Mouse (Mus musculus): Measurements from ENCODE around the gene Kdm2b. TPM values are rescaled to one million over a fixed set of nuclear protein-coding genes. Genes with fewer than 3 reads are reported as not detected.

The Kdm2b gene
- total and polyA plus RNA-seq, 3 experiments, result 29.2 to 48.9 TPM; not detected in 1

DNA sequence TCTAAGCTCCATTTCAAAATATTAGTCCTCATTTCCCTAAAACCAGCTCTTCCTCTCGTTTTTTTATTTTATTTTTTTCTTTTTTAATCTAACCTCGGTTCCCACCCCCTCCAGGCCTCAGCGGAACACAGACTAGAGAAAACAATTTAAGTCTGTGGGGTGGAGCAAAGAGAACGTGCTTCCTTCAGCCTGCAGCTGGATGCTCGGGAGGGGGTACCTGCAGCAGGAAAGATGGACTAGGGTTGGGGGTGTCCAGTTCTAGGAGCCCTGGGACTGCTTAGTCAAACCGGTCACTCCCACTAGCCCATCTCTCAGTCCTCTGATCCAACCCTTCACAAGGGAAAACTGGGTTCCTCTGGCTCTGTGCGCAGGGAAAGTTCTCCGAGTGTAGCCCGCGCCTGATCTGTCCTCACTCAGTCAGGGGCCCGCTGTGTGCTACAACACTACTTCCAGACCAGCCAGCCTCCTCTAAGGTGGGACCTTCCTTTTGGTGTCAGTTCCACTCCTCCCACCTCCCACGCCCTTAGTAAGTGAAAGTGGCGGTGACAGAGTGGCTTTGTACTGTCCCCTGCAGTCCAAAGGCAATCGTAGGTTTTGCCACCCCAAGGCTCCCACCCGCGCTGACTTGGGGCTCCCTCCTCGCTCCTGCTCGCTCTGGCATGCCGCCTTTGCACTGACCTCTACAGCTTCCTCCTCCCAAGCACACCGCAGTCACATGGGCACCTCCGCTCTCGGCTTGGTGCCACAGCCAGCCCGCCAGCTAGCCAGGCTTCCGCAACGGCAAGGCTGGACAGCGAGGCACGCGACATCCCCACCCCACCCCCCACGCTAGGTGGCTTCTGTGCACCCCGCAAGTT lies 38.3 kb downstream of the Kdm2b start:
- no peak overlapping the region for H3K4me3 ChIP-seq (ENCODE audit: control insufficient read depth in 1 of 2, insufficient read depth in 1 of 2, low read depth in 2 of 2, low read length in 2 of 2)
- H3K9me3 ChIP-seq (replicated peaks; ENCODE audit: insufficient read depth, low read length), result no peaks in the 10 kb centered on the region
- H3K79me2 ChIP-seq (ENCODE audit: control insufficient read depth, insufficient read depth, low read length, poor library complexity), result no peaks in the 10 kb centered on the region
- no peaks in the 10 kb centered on the region for H3K27me3 ChIP-seq (ENCODE audit: control insufficient read depth in 1 of 2, insufficient read depth in 2 of 2, low read length in 2 of 2)
- TF ChIP-seq POLR2AphosphoS2 (IDR thresholded peaks at IDR 0.05; ENCODE audit: low read length) (no peak), ZMIZ1 (IDR thresholded peaks at IDR 0.05; ENCODE audit: low read depth, low read length) (no peak), USF2 (IDR thresholded peaks at IDR 0.05; ENCODE audit: borderline replicate concordance in 1 of 2, insufficient read depth in 1 of 2, low read depth in 1 of 2, low read length in 2 of 2) (no peak), CTCF (IDR thresholded peaks at IDR 0.05 in 2 of 3, conservative IDR thresholded peaks at IDR 0.05 in 1 of 3; ENCODE audit: control insufficient read depth in 1 of 3, insufficient read depth in 1 of 3, low read depth in 2 of 3, low read length in 3 of 3, poor library complexity in 1 of 3, severe bottlenecking in 1 of 3) (no peak), POLR2A (IDR thresholded peaks at IDR 0.05; ENCODE audit: control insufficient read depth in 1 of 2, insufficient read depth in 1 of 2, low read depth in 1 of 2, low read length in 2 of 2, poor library complexity in 1 of 2) (no peak), E2F4 (IDR thresholded peaks at IDR 0.05; ENCODE audit: borderline replicate concordance, low read depth, low read length) (no peak), TBP (IDR thresholded peaks at IDR 0.05; ENCODE audit: low read depth, low read length) (no peak), ELF1 (IDR thresholded peaks at IDR 0.05; ENCODE audit: low read depth, low read length) (no peak), MYC (IDR thresholded peaks at IDR 0.05; ENCODE audit: low read depth, low read length) (no peak), ZC3H11A (IDR thresholded peaks at IDR 0.05; ENCODE audit: low read depth, low read length) (no peak)
- H3K9ac ChIP-seq (ENCODE audit: control insufficient read depth, low read depth, low read length, poor library complexity, severe bottlenecking), result no peak overlapping the region
- no peaks in the 10 kb centered on the region for H3K36me3 ChIP-seq (ENCODE audit: control insufficient read depth in 1 of 2, insufficient read depth in 2 of 2, low read length in 2 of 2)
- DNase-seq (ENCODE audit: low read depth, low spot score), result no peak
- H3K27ac ChIP-seq (ENCODE audit: control insufficient read depth, low read depth, low read length), result no peak overlapping the region
- H3K4me1 ChIP-seq (ENCODE audit: control insufficient read depth in 1 of 2, insufficient read depth in 2 of 2, low read length in 2 of 2), result no peaks in the 10 kb centered on the region

DNA sequence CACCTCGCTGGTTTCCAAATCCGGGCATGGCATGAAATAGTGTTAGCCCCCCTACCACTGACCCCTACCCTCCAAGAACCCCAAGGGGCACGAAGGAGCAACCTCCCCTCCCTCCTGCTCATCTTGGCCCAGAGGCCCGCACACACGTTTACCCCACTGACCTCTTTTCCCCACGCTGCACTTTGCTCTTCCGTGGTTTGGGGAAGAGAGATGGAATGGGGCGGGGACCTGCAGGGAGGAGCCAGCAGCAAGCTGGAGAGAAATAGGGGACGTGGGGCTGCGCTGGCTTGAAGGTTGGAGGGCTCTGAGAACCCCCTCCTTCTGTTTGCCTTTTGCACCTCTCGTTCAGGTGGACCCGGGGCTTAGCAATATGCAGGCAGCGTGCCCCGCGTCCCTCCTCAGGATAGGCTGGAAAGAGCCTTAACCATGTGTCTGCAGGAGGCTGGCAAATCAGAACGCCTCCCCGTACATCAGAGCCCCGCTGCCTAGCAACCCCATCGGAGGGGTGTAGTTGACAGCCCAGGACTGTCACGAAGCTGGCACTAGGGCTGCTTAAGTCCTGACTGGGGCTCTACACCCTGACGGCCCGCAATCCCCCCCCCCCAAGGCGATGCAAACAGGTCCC lies 39.2 kb downstream of the Kdm2b start:
- no peaks in the 10 kb centered on the region for H3K4me1 ChIP-seq (ENCODE audit: control insufficient read depth in 1 of 2, insufficient read depth in 2 of 2, low read length in 2 of 2)
- no peak overlapping the region for H3K27ac ChIP-seq (ENCODE audit: control insufficient read depth, low read depth, low read length)
- no peaks in the 10 kb centered on the region for H3K79me2 ChIP-seq (ENCODE audit: control insufficient read depth, insufficient read depth, low read length, poor library complexity)
- H3K36me3 ChIP-seq (ENCODE audit: control insufficient read depth in 1 of 2, insufficient read depth in 2 of 2, low read length in 2 of 2), result no peaks in the 10 kb centered on the region
- no peak overlapping the region for H3K9ac ChIP-seq (ENCODE audit: control insufficient read depth, low read depth, low read length, poor library complexity, severe bottlenecking)
- no peak overlapping the region for H3K4me3 ChIP-seq (ENCODE audit: control insufficient read depth in 1 of 2, insufficient read depth in 1 of 2, low read depth in 2 of 2, low read length in 2 of 2)
- DNase-seq (ENCODE audit: low read depth, low spot score), result no peak
- no peaks in the 10 kb centered on the region for H3K9me3 ChIP-seq (replicated peaks; ENCODE audit: insufficient read depth, low read length)
- H3K27me3 ChIP-seq (ENCODE audit: control insufficient read depth in 1 of 2, insufficient read depth in 2 of 2, low read length in 2 of 2), result no peaks in the 10 kb centered on the region
- TF ChIP-seq MYC (IDR thresholded peaks at IDR 0.05; ENCODE audit: low read depth, low read length) (no peak), MEF2A (IDR thresholded peaks at IDR 0.05; ENCODE audit: extremely low read depth, insufficient replicate concordance, low read depth, low read length, poor library complexity, severe bottlenecking) (no peak), MAFK (IDR thresholded peaks at IDR 0.05; ENCODE audit: borderline replicate concordance, low read depth, low read length) (no peak), SIN3A (IDR thresholded peaks at IDR 0.05; ENCODE audit: low read length) (no peak), GABPA (IDR thresholded peaks at IDR 0.05; ENCODE audit: low read depth, low read length) (no peak), TCF12 (IDR thresholded peaks at IDR 0.05; ENCODE audit: low read depth, low read length) (no peak), MXI1 (IDR thresholded peaks at IDR 0.05; ENCODE audit: low read depth, low read length) (no peak)

Measured in MEL (cell line).